Comparison of ENCODE assay signal across 9 mouse cellular contexts in the genomic region with DNA sequence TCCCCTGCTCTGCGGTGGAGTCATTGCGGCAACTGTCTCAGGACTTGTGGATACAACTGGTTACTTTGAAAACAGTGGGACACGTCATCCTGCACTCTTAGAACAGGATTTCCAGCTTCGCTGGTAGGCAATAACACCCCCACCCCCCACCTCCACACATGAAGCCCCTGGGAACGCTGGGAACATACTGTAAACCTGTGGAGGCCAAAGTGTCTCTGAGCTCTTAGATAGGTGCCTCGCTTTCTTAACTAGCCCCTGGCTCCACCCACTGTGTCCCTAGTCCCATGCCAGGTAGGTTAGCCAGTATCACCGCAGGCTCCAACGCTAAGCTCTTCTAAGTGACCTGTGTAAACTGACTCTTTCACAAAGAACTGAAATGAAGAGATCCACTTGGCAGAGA.
DNase-seq lines count a peak whose midpoint lies in the region; ATAC-seq and TF ChIP-seq lines count a peak whose summit lies in the region.
"Had no signal": no experiment of that assay in that cellular context is flagged by ENCODE, and none has a peak within 500 bp of the region (broad histone marks: within the 10 kb centered on the region; RNA-seq: fewer than 3 reads in every experiment).

No protein-coding gene starts in this region.

- no peaks in the 10 kb centered on the region for H3K36me3 ChIP-seq in heart, embryonic 15.5 days
- no peaks in the 10 kb centered on the region for H3K36me3 ChIP-seq in midbrain, postnatal 0 days (ENCODE audit: insufficient read depth, low read length)

- ATAC-seq in heart, embryonic 15.5 days (replicated peaks; ENCODE audit: insufficient number of reproducible peaks, insufficient read depth, low FRiP score, low read depth): no peak
- no peak for ATAC-seq in midbrain, postnatal 0 days (ENCODE audit: low FRiP score)

- no peak for DNase-seq in layer of hippocampus, adult 2 months (ENCODE audit: low spot score in 2 of 2)
- no peak for DNase-seq in layer of hippocampus, adult 9-10 months (ENCODE audit: low spot score)
- peak; percentile 61 to 72 for DNase-seq in kidney, postnatal 36 days
- no peak for DNase-seq in midbrain, postnatal 0 days (ENCODE audit: low spot score)
- DNase-seq in right cerebral cortex, postnatal 14 days: no peak
- DNase-seq in left cerebral cortex, adult 11 months (ENCODE audit: low spot score): no peak
- no peak for DNase-seq in cerebellum, postnatal 25 days

- no peaks in the 10 kb centered on the region for H3K9me3 ChIP-seq in heart, embryonic 15.5 days (replicated peaks)
- H3K9me3 ChIP-seq in midbrain, postnatal 0 days (ENCODE audit: low read length): no peaks in the 10 kb centered on the region

- peaks cover 23% of the 10 kb centered on the region for H3K4me1 ChIP-seq in heart, embryonic 15.5 days (replicated peaks)
- no peaks in the 10 kb centered on the region for H3K4me1 ChIP-seq in midbrain, postnatal 0 days (ENCODE audit: insufficient read depth, low read length)

- TF ChIP-seq CTCF in layer of hippocampus, adult 2 months (conservative IDR thresholded peaks at IDR 0.05): no peak
- TF ChIP-seq CTCF in midbrain, postnatal 0 days (IDR thresholded peaks at IDR 0.05): no peak

- 53% methylated on average over 8 of the region's 8 CpGs for WGBS in heart, embryonic 15.5 days
- WGBS in midbrain, postnatal 0 days: 51% methylated on average over 8 of the region's 8 CpGs

- peak overlapping the region; percentile 60 for H3K4me3 ChIP-seq in layer of hippocampus, adult 2 months
- H3K4me3 ChIP-seq in heart, embryonic 15.5 days: peak overlapping the region; percentile 56
- H3K4me3 ChIP-seq in midbrain, postnatal 0 days (ENCODE audit: low read depth, low read length): no peak overlapping the region
- H3K4me3 ChIP-seq: erythroblast, embryonic 14.5 days had no signal

- peak overlapping the region; percentile 88 for H3K4me2 ChIP-seq in heart, embryonic 15.5 days
- peak overlapping the region; percentile 52; the same call in 1 of the 2 replicates for H3K4me2 ChIP-seq in midbrain, postnatal 0 days (ENCODE audit: low read depth, low read length, poor library complexity, severe bottlenecking)

- peak overlapping the region; percentile 89 for H3K27ac ChIP-seq in layer of hippocampus, adult 2 months
- peak overlapping the region; percentile 84 for H3K27ac ChIP-seq in heart, embryonic 15.5 days
- peak overlapping the region; percentile 71 for H3K27ac ChIP-seq in midbrain, postnatal 0 days (ENCODE audit: low read depth, low read length)

- peak overlapping the region; percentile 83; the same call in 1 of the 2 replicates for H3K9ac ChIP-seq in heart, embryonic 15.5 days
- no peak overlapping the region for H3K9ac ChIP-seq in midbrain, postnatal 0 days (replicated peaks; ENCODE audit: low read length, poor library complexity, severe bottlenecking)

- no peaks in the 10 kb centered on the region for H3K27me3 ChIP-seq in heart, embryonic 15.5 days
- no peaks in the 10 kb centered on the region for H3K27me3 ChIP-seq in midbrain, postnatal 0 days (ENCODE audit: insufficient read depth, low read length)

Comparison
In these comparisons a context has a peak if more than half of its experiments do, and no peak if none do; other contexts are left out.
1. DNase-seq: peak in kidney, postnatal 36 days (2 of 2); none in layer of hippocampus, adult 2 months (0 of 2), layer of hippocampus, adult 9-10 months (single experiment), midbrain, postnatal 0 days (single experiment), right cerebral cortex, postnatal 14 days (single experiment), left cerebral cortex, adult 11 months (single experiment) and cerebellum, postnatal 25 days (0 of 2).
2. Peak in every context shown above with its lines, with median percentiles within 50 percentile points of each other: H3K27ac ChIP-seq.